Comparison of ENCODE assay signal across 24 mouse cellular contexts in genomic region chr1:184079304-184079703, GRCm38 (mm10). TPM values are rescaled to one million over a fixed set of nuclear protein-coding genes. Genes with fewer than 3 reads are reported as not detected.
A peak's percentile ranks its signal among the peaks of the same experiment; 100 is the strongest.
DNase-seq lines count a peak whose midpoint lies in the region; ATAC-seq and TF ChIP-seq lines count a peak whose summit lies in the region.
"Had no signal": no experiment of that assay in that cellular context is flagged by ENCODE, and none has a peak within 500 bp of the region (broad histone marks: within the 10 kb centered on the region; RNA-seq: fewer than 3 reads in every experiment).

No protein-coding gene starts in this region.

- H3K36me3 ChIP-seq in C2C12 (ENCODE audit: control insufficient read depth, insufficient read depth) = peaks cover 13% of the 10 kb centered on the region
- H3K36me3 ChIP-seq: G1E had no signal

- H3K79me3 ChIP-seq in C2C12 (ENCODE audit: low read depth) = no peaks in the 10 kb centered on the region

- H3K79me2 ChIP-seq in C2C12 (ENCODE audit: control insufficient read depth, insufficient read depth) = no peaks in the 10 kb centered on the region

- H3ac ChIP-seq in C2C12 (ENCODE audit: control insufficient read depth, insufficient read length, low read depth) = no peak overlapping the region

- TF ChIP-seq CTCF in C2C12 (IDR thresholded peaks at IDR 0.05; ENCODE audit: control insufficient read depth, insufficient read depth, insufficient read length) = no peak

- DNase-seq in spleen, adult 18-20 months = peak; percentile 11 to 18
- DNase-seq in spleen, postnatal 4 days (ENCODE audit: low spot score in 2 of 2) = no peak
- DNase-seq in cerebellum, adult 9-10 months = no peak
- no peak for DNase-seq in adrenal gland, adult 2 months
- no peak for DNase-seq in yolk sac, embryonic 10.5 days (ENCODE audit: low spot score)
- DNase-seq: adrenal gland, postnatal 25 days; cerebellum, adult 11-12 months; cerebellum, postnatal 10 days; heart, postnatal 36 days; kidney, postnatal 14 days; lung, postnatal 36 days; right cerebral cortex, postnatal 4 days had no signal

- no peak overlapping the region for H3K4me3 ChIP-seq in C2C12 (ENCODE audit: insufficient read depth, poor library complexity, severe bottlenecking)
- H3K4me3 ChIP-seq: erythroblast, embryonic 14.5 days; heart, embryonic 15.5 days; hindbrain, embryonic 13.5 days; limb, embryonic 13.5 days; midbrain, embryonic 13.5 days had no signal

- H3K27me3 ChIP-seq in C2C12 (ENCODE audit: control insufficient read depth, insufficient read depth, insufficient read length) = no peaks in the 10 kb centered on the region
- H3K27me3 ChIP-seq: heart, embryonic 15.5 days; hindbrain, embryonic 13.5 days; limb, embryonic 13.5 days; midbrain, embryonic 13.5 days had no signal

- ATAC-seq in granulocyte monocyte progenitor cell, adult 5-6 weeks (replicated peaks; ENCODE audit: poor library complexity, severe bottlenecking) = peak; percentile 84
- ATAC-seq in neutrophil, adult 5-6 weeks (ENCODE audit: extremely low read depth, insufficient number of reproducible peaks, low FRiP score, poor library complexity, severe bottlenecking) = peak; percentile 41; the same call in 1 of the 2 replicates
- ATAC-seq: forebrain, embryonic 16.5 days; intestine, embryonic 16.5 days; midbrain, embryonic 13.5 days had no signal

TF ChIP-seq in C2C12, 6 proteins besides CTCF, POLR2A, EP300 and RAD21:
- TF ChIP-seq USF1 (IDR thresholded peaks at IDR 0.05; ENCODE audit: low read depth) (no peak), CEBPB (IDR thresholded peaks at IDR 0.05; ENCODE audit: low read depth) (peak; percentile 19)

RNA-seq across cellular contexts. Expression of gene 1700056E22Rik, which starts 45.2 kb away (rescaled TPM):
- 0.90 TPM for polyA plus RNA-seq in C2C12 (2012; fragmentation: generic; extraction: Trizol)
- not detected in 2 replicates for total RNA-seq in granulocyte monocyte progenitor cell, adult 5-6 weeks (2014; fragmentation: Nextera tagmentation)
- total RNA-seq in granulocyte monocyte progenitor cell, adult 5-6 weeks (2017) = 0.95 TPM in 1 of 2 replicates, not detected in the other
- 5.3 and 6.5 TPM in 2 replicates for total RNA-seq in neutrophil, adult 5-6 weeks (2017)
- total RNA-seq in adrenal gland, adult 2 months (2021) = 1 to 10 TPM; 1.6 to 3.4 TPM
- polyA plus RNA-seq in adrenal gland, adult 2 months (2012; rRNA removed) = 7.0 and 13.6 TPM in 2 replicates
- total RNA-seq: G1E; megakaryocyte-erythroid progenitor cell, adult 5-6 weeks had no signal
- polyA plus RNA-seq: G1E had no signal

Comparison
In these comparisons a context has a peak if more than half of its experiments do, and no peak if none do; other contexts are left out.
1. DNase-seq: peak in spleen, adult 18-20 months (2 of 2); none in spleen, postnatal 4 days (0 of 2), cerebellum, adult 9-10 months (single experiment), adrenal gland, adult 2 months (single experiment) and yolk sac, embryonic 10.5 days (single experiment).